ENCODE assay signal across 10 mouse cellular contexts in the genomic region with DNA sequence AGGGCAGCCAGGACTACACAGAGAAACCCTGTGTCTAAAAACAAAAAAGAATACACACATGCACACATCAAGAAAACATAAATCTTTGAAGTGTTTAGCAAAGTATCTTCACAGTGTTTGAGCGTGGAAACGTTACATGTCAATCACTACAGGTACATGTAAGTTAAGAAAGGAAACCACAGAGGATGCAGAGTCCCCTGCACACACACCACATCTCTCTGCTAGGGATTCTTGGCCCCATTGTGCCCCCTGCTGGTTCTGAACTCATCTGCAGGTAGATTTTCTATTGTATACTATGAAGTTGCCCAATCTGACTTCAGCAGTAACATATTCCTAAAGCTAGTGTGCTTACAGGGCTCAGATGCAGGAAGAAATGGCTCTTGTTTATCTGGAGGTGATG. TPM values are rescaled to one million over a fixed set of nuclear protein-coding genes. Genes with fewer than 3 reads are reported as not detected.
DNase-seq lines count a peak whose midpoint lies in the region.
"Had no signal": no experiment of that assay in that cellular context is flagged by ENCODE, and none has a peak within 500 bp of the region (broad histone marks: within the 10 kb centered on the region; RNA-seq: fewer than 3 reads in every experiment).

No protein-coding gene starts in this region.

- peak; percentile 9 for DNase-seq in adrenal gland, postnatal 25 days
- no peak for DNase-seq in adrenal gland, adult 8-10 months
- DNase-seq in CD8-positive naive resting alpha-beta T cell, adult 2 months (ENCODE audit: low read depth in 2 of 2, low spot score in 2 of 2) = peak; percentile 53 to 65
- peak; percentile 3 for DNase-seq in c-Kit-positive CD71-positive TER-119-negative erythroid progenitor cells, embryonic 14.5 days (ENCODE audit: low read depth)
- peak; percentile 52 to 75 for DNase-seq in thymus, adult 18-20 months
- no peak for DNase-seq in right cerebral cortex, postnatal 10 days (ENCODE audit: low spot score in 2 of 2)
- DNase-seq in gastrocnemius, postnatal 14 days = no peak
- DNase-seq in urinary bladder, postnatal 10 days (ENCODE audit: low spot score) = no peak
- DNase-seq: lung, postnatal 10 days; retina, postnatal 1 day had no signal

- intact Hi-C loops in gastrocnemius, postnatal 14 days (cut with DNase I; ENCODE audit: low total_unique reads) = no loop called here

RNA-seq across cellular contexts. Expression of a gene that starts 36.7 kb away (rescaled TPM):
- total RNA-seq in adrenal gland, postnatal 25 days (2021) = 31.9 and 39.7 TPM in 2 replicates
- 10 to 100 TPM; 26.0 to 47.7 (median 35.6) TPM for total RNA-seq in adrenal gland, adult 8-10 months (2022)
- 10 to 100 TPM; 23.0 to 23.4 TPM for total RNA-seq in gastrocnemius, postnatal 14 days (2021)

Comparison
In these comparisons a context has a peak if more than half of its experiments do, and no peak if none do; other contexts are left out.
1. DNase-seq: peak in adrenal gland, postnatal 25 days (single experiment), CD8-positive naive resting alpha-beta T cell, adult 2 months (2 of 2), c-Kit-positive CD71-positive TER-119-negative erythroid progenitor cells, embryonic 14.5 days (single experiment) and thymus, adult 18-20 months (2 of 2); none in adrenal gland, adult 8-10 months (single experiment), right cerebral cortex, postnatal 10 days (0 of 2), gastrocnemius, postnatal 14 days (single experiment) and urinary bladder, postnatal 10 days (single experiment).